Mouse (Mus musculus) inflammation-experienced regulatory T-cells, adult 6 months (primary cell): Measurements from ENCODE around the gene Spg7. TPM values are rescaled to one million over a fixed set of nuclear protein-coding genes. Genes with fewer than 3 reads are reported as not detected.
"Not testable (repeated sequence)": the region's sequence is repeated elsewhere in the genome, so short reads cannot be mapped to it uniquely, and the experiment has no call there.

Source experiments
- ATAC-seq: one replicate; pipeline ENCODE4 v1.8.0; 2017
- polyA plus RNA-seq, 3 experiments: library from polyadenylated mRNA; unstranded; fragments of 100-300 nt; shearing (Covaris generic); gene quantifications; one replicate each; pipeline ENCODE4 v1.2.1; 2017

The Spg7 gene
- polyA plus RNA-seq, 3 experiments from 2014 or later = 16.5 to 35.2 (median 19.0) TPM

DNA sequence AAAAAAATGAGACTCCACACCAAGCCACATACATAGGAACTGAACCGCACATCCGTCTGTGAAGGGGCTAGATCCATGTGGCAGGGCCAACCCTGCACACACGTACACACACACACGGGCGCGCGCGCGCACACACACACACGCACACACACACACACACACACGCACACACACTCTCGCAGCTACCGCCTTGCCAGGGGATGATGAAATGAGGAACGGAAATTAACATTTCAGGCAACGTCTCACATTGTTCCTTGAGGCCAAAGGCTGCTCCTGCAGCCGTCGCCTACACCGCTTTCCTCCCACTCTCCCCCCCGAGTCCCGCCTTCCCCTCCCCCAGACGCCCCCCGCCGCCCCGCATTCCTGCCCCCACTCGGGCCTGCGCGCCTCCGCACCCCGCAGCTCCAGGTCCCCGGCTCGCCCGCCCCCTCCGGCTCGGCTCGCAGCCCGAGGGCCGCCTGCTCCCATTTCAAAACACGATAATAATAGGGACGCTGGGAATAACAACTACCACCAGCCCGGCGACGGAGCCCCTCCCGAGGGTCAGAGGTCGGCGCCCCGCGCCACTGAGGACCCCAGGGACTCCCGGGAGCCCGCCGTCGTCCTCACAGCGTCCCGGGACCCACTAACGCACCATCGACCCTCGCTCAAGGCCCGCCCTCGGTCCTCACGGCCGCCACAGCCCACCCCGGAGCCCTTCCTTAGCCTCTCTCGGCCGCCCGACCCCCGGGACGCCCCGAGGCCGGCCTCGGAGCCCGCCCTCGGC, 21.6 kb upstream of the Spg7 start:
- ATAC-seq = peak; percentile 17

DNA sequence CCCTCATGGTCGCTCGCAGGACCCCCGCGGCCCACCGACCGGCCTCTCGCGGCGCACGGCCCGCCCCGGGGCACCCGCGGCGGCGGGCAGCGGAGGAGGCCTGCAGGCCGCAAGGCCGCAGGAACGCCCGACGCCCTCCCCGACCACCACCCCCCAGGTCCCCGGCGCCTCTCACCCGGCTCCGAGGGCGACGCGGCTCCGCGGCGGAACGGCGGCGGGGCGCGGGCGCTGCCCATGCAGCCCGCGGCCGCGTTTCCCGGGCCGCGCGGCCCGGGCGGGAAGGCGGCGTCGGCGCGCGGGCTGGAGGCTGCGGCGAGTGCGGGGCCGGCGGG, 21.0 kb upstream of the Spg7 start:
- ATAC-seq = no peak

DNA sequence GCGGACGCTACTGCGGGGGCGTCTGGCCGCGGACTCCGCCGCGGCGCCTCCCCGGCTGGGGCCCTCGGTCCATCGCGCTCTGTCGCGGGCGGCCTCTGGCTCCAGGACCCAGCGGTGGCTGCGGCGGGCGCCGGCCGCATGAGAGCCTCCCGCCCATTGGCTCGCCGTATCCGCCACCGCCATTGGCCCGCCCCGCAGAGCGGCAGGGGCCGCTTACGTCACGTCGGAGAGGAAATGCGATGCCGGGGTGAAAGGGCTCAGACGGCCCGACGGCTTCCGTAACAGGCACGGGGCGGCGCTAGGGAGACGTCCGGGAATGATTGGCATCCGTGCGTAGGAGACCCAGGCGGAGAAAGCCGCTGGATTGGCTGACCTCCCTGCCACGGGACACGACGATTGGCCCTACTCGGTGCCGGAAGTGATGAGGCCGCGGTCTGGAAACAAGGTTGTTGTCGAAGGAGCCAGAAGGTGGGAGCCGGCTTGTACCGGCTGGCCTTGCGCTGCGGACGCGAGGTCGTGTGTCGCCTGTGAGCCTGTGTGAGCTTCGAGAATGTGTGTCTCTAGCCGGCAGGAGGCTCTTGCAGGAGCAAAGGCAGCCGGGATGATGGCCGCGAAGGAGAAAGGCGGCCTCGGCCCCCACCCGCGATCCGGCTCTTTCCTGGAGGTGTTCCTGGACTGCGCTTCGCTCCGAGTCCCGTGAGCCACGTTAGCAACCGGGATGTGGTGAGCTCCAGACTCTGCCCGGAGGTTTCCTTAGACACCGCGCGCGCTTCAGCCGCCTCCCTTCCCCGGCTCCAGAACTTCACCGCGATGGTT, 20.4 kb upstream of the Spg7 start, which contains the start of gene Ankrd11:
Ankrd11 (minus strand) TSS at position 120 of the 816 bp plus-strand sequence.
- peak; percentile 82 for ATAC-seq

DNA sequence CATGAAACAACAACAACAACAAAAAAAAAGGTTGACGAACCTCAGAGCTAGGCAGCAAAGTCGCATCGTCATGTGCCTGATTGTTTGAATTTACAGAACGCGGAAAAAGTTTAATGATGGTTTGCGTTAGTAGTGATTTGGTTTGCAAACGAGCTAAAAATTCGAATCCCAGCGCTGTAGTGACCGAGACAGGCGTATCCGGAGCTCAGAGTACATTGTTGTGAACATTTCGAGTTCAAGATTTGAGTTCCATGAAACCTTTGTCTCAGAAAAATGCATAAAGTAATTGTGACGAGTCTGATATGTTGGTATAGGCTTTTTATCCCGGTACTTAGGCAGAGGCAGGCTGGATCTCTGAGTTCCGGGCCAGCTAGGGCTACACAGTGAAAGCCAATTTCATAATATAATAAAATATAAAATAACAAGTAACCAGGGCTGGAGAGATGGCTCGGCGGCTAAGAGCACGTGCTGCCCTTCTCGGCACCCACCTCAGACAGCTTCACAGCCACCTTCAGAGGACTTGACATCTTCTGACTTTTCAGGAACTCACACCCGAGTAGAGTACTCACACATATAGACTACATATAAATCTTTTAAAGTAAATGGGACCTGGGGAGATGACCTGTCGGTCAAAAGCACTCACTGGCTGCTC, 19.6 kb upstream of the Spg7 start:
- no peak for ATAC-seq

DNA sequence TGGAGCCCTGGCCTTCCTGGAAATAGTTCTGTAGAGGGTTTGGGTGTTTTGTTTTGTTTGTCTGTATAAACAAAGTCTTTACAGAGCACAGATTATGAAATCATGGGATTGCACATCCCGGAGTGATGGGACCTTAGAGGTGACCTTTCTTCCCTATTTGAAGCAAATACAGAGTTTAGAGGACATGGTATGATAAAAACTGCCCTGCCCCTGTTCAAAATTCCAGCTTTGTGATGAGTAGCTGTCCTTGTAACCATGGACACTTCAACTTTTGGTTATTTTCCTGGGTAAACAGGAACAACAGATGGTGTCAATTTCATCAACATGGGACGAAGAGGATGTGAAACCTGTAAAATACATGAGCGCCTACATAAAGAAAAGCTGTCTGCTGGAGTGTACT, 18.8 kb upstream of the Spg7 start:
- ATAC-seq = no peak

DNA sequence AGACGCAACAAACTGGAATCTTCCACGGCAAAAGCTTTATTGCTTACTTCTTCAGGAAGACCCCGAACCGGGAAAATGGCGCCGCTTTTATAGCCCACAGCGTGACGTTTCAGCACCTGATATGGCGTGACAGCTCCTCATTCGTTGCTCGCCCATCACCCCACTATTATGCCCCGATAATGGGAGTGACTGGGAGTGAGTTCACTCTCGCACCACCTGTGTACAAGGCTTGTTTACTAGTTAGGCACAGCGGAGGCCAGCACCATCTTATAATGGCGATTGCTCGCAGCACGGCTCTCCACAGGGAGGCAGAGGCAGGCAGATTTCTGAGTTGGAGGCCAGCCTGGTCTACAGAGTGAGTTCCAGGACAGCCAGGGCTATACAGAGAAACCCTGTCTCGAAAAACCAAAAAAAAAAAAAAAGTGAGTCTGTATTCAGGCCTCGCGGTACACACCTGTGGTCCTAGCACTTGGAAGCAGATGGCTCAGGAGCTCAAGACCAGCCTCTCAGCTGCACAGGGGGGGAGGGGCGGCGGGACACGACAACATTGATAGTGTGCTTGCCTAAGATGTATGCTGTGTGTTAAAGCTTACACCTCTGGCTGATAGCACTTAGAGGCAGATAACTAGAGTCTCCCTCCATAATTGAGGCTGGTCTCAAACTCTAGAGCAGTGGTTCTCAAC, 17.9 kb upstream of the Spg7 start:
- not testable (repeated sequence) for ATAC-seq

DNA sequence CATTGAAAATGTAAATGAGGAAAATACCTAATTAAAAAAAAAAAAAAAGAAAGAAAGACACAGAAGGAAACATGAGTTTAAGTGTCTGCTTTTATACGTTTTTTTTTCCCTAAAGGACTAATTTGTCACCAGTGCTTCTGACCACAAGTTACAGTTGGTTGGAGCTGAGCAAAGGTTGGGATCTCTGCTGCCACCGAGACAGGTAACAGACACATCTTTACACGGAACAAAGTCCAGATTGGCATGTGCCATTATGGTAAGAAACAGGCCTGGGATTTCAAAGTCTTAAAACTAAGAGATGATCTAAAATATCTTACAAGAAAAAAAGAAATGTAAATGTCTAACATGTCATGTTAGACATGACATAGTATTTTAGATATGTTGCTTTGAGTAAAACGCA, 16.0 kb upstream of the Spg7 start:
- no peak for ATAC-seq

DNA sequence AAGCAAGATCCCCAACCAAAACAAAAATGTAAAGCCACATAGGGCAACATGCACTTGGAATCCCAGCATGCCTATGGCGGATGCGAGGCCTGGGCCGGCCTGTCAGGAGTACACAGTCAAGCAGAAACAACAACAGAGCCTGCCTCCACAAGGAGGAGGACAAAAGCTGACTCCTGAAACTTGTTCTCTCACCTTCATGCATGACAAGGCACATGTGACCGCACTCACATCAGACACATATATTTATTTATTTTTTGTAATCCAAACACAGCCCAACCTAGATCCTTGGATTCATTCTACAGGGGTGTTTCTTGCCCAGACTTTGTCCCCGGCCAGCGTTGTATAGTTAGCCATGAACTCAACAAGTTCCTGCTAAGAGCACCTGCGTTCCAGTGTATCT, 14.9 kb upstream of the Spg7 start:
- ATAC-seq = no peak

DNA sequence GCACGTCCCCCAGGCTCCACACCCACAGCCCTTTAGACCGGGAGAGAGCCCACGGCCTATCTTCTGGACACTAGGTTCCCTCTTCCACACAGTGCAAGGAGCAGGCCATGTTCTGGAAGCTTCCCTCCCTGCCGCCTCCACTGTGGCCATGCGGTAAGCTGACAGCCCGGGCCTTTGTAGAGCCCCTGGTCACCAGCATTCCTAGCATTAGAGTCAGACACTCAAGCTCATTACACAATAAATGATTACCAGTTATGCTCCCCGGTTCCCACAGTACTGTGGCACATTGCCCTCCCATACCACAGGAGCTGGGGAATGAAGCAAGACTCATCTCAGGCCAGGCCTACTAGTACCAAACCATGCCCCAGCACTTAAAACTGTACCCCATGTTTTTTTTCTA, 14.3 kb upstream of the Spg7 start:
- no peak for ATAC-seq

DNA sequence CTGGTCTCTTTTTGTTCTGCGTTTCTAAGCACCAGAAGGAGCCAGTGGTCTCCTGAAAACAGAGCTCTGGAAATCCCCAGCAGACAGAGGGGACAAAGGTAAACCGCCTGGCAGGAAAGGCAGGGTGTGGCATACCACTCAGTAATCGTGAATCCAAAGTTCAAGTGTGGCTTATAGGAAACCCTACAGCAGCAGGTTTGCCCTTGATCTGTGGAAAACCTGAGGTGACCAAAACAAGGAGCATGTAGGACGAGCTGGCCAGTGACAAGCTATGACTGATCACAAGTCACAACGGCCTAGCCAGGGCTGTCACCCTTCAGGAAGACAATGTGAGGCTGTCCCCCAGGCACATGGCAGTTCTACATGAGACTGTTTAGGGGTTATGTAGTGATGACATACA, 11.3 kb upstream of the Spg7 start:
- ATAC-seq = peak; percentile 42

DNA sequence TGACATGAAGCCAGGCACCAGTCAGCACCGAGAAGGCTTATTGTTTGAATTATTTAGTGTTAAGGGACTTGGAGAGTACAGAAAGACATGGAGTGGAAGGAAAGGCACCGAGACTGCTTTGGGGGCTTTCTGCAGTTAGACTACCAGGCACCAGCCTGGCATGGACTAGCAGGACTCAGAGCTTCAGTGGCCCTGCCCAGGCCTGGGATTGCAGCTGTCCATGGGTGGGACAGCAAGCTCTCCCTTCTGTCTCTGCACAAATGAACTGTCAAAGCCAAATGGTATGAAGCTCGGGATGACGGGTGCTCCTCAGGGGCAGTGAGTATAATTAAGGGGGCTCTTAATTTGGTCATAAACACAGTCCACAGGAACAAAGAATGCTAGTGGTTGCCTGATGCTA, 1.3 kb downstream of the Spg7 start:
- no peak for ATAC-seq

DNA sequence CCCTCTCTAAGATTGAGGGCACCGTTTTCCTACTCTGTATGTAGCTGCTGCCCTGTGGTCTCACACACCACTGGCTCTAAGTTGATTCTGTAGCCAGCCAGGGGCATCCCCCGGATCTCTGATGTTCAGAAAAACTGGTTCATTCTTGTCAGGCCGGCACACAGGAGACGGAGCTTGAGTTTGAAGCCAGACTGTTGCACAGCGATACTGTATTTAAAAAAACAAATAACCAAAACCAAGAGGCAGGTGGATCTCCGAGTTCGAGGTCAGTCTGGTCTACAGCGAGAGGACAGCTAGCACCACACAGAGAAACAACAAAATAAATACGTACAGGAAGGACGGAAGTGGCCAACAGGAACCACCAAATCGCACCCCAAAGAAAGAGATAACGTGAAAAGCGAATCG, 2.1 kb downstream of the Spg7 start:
- peak; percentile 60 for ATAC-seq

DNA sequence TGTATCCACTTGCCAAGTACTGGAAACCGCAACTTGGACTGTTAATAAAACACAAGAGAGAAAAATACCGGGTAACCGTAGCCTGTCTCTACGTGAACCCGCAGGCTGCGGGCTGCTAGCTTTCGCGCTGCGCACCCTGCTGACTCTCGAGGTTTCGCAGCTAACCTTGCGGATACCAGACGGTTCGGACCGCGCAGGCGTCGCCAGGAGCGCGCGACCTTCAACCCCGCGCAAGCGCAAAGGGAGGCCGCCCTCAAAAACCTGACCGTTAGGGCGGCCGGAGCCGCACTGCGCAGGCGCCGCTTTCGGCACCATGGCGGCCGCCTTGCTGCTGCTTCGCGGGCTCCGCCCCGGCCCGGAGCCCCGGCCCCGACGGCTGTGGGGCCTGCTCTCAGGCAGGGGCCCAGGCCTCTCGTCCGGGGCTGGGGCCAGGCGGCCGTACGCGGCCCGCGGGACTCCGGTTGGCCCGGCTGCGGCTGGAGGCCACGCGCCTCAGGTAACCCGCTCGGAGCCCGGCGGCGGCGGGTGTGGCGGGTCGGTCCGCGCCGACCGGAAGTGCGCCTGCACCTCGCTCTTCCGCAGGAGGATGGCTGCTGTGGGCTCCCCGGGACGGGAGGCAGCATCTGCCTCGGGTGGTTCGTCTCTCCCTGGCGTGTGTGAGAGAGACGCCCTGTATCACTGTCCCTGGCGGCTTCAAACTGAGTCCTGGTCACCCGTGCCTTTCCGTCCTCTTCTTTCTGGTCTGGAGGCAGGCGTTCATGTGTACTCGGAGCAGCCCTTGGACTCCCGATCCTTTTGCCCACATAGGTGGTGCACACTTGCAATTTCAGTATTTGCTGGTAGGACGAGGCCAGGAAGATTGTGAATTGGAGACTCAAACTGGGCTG, 2.7 kb downstream of the Spg7 start:
- peak; percentile 78 for ATAC-seq

DNA sequence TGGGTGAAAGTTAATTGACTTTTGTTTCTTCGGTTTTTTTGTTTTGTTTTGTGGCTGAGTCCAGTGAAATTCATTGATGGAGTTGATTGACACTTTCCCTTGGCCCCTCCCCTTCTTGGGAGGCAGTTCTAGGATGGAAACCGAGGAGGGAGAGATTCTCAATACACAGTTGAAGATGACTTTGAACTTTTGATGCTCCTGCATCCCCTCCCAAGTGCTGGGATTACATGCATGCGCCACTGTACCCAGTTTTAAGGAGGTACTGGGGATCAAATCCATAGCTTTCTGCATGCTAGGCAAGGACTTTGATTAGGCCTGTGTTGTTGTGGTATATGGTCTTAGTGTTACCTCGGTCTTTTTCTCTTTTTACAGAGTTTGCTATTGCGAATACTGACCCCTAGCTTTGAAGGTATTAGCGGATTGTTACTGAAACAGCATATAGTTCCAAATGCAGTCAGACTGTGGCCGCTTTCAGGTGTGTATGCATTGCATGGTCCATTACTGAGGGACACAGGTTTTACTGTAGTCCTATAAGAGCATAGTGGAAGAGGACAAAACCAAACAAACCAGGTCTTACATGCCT, 3.5 kb downstream of the Spg7 start:
- no peak for ATAC-seq

DNA sequence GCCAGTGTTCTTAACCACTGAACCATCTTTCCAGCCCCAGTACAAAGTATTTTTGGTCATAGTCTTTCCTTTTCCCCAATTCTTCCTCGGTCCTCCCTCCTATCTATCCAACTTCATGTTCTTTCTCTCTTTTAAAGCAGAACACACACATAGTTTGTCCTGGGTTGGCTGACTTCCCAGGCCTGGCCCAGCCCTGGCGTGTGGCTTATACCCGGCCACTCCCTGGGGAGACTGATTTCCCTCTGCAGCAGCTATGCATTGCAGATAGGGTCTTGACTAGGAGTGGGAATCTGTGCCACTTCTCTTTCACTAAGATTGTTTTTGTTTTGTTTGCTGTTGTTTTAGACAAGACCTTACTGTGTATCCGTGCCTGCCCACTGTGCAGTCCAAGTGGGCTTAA, 8.4 kb downstream of the Spg7 start:
- ATAC-seq = no peak

DNA sequence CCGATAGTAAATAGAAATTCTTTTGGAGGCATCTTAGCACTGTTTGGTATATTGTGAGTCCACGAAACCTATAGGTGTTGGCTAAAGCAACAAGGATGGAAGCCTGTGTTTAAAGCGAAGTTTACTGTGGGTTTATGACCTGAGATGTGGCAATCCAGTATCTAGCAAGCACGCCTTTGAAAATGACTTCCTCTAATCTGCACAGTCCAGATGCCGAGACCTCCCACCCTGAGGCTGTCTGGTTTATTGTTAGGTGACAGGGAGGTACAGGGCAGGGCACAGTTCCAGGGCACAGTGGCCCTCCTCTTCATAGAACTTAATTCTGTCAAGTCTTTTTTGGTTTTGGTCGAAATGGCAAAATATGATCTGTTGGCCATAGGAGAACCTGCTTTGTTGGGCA, 14.5 kb downstream of the Spg7 start:
- no peak for ATAC-seq

DNA sequence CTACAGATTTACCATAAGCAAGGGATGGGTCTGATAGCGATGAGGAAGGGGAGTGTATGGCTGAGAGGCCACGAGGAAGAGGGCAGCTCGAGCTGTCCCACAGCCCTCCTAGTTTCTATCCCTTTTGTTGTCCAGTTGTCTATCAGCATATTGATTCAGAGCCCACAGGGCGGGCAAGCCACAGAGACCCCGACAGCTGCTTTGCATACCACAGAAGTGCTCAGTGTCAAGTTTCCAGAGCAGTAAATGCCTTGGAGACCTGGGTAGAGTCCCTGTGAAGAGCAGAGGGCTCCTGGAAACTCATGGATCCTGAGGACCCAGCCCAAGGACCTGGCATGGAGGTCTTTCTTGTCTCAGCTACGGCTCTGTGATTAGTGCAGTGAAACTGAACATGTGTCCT, 20.3 kb downstream of the Spg7 start:
- no peak for ATAC-seq

DNA sequence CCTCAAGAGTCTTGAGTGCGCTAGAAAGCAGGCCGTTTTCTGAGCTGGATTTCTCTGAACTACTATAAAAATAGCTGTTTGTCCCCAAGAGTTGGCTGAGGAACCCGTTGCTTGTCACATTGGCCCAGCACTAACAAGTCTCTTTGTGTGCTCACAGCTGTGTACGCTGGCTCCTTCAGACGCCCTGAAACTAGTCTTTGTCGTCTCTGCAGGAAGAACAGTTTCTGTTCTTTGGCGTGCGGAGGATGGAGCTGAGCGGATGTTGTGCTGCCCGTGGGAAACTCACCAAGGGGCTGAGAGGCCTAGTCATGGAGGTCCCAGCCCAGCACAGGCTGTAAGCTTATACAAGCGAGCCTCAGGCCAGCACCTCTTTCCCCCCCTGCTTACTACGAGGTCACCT, 20.9 kb downstream of the Spg7 start:
- no peak for ATAC-seq

DNA sequence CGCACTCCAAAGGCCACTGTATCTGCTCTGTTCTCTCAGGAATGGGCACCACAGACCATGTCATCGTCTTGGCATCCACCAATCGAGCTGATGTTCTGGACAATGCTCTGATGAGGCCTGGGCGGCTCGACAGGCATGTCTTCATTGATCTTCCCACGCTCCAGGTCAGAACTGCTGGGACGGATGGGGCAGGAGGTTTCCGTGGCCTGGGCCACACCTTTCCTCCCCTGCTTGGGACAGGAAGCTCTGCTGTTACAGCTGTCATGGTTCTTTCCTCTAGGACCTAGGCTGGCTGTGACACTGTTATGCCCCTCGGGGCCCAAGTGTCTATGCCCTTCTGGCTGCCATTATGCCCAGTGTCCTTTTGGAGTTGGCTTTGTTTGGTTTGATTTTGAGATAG, 24.5 kb downstream of the Spg7 start:
- no peak for ATAC-seq

DNA sequence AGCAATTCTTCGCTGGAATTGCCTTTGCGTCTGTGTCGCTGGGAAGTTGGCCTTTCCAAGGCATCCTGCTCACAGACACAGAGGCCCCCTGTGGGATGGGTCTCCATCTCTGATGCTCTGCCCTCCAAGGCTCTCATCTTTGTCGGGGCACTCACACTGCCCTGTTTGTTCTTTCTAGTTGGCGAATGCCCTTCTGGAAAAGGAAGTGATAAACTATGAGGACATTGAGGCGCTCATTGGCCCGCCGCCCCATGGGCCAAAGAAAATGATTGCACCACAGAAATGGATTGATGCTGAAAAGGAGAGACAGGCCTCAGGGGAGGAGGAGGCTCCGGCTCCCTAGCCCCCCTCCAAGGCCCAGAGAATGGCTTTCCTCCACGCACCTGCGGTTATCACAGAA, 34.5 kb downstream of the Spg7 start:
- ATAC-seq = no peak

DNA sequence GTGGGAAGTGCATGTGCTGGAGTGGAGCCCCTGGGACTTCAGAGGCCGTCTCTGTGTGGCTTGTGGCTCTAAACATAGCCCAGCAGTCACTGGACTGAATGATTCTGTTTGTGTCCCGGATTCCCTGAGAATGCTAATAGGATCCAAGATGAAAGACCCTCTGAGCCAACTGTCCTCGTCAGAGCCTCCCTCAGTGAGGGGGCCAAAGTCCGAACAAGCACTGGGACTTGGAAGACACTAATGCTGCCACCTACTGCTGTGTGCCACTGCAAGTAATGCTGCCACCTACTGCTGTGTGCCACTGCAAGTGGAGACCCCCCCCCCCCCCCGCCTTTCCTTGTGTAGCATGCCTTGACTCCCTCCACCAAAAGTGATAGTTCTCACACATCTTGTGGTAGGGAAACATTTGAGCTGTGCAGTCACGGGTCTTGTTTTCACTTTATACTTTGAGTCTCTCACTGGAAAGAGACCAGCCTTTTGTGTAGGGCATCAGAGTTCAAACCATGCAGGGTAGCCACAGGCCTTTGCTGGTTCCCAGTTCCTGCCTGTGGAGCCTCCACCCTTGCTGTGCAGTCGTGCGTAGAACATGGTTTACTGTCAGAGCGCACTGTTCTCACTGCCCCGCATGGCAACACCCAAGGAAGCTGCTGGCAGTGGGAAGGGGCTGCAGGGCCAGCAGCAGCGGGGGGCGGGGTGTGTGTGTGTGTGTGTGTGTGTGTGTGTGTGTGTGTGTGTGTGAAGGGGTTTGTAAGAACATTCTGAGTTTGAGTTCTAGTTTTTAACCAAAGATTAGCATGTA, 35.2 kb downstream of the Spg7 start:
- no peak for ATAC-seq
